Mouse (Mus musculus) testis, adult 2 months (tissue): ENCODE measurements around the gene Rbms3.

ENCODE experiments used
- CTCF ChIP-seq: fragments of 200-500 bp; IDR thresholded peaks from 2 replicates; pipeline ENCODE4 v1.5.1; 2012; ENCODE audit warnings: low read depth, mild to moderate bottlenecking, inconsistent platforms, low read length, moderate library complexity; ENCODE audit not compliant: control insufficient read depth, insufficient read depth, insufficient replicate concordance
- POLR2A ChIP-seq: fragments of 200-500 bp; IDR thresholded peaks from 2 replicates; pipeline ENCODE4 v1.6.1; 2012; ENCODE audit warnings: low read depth, mild to moderate bottlenecking, inconsistent platforms, low read length, moderate library complexity; ENCODE audit not compliant: control insufficient read depth

- TF ChIP-seq CTCF (no peak), POLR2A (no peak)
These were observed 767.4 kb downstream of the Rbms3 start for GRCm38 (mm10) chr9:116862341-116862740.
